Mouse (Mus musculus) limb, embryonic 14.5 days (tissue): ENCODE results near the gene Gpatch4. TPM values are rescaled to one million over a fixed set of nuclear protein-coding genes. Genes with fewer than 3 reads are reported as not detected.
A peak's percentile ranks its signal among the peaks of the same experiment; 100 is the strongest.

Experiments
- ATAC-seq: fragments of 200-750 bp; cut with Nextera tagmentation; 2 replicates; pipeline ENCODE4 v1.8.0; 2017; ENCODE audit warnings: low read depth, moderate number of reproducible peaks, moderate TSS enrichment; ENCODE audit not compliant: low FRiP score
- DNase-seq: peaks from one replicate; pipeline ENCODE4 v3.0.0-alpha.2; 2015; ENCODE audit warnings: low spot score
- H3K27ac ChIP-seq: fragments of 300-500 bp; sonication (generic); replicated peaks from 2 replicates; pipeline ENCODE4 v1.5.1; 2014; ENCODE audit warnings: low read depth, mild to moderate bottlenecking, low read length, moderate library complexity, mixed read lengths
- H3K27me3 ChIP-seq: fragments of 300-500 bp; sonication (generic); 2 replicates; pipeline ENCODE4 v1.6.1; 2014; ENCODE audit warnings: low read length, mixed read lengths; ENCODE audit not compliant: control insufficient read depth, insufficient read depth
- H3K36me3 ChIP-seq: fragments of 300-500 bp; sonication (generic); 2 replicates; pipeline ENCODE4 v1.6.1; 2014; ENCODE audit warnings: mild to moderate bottlenecking, low read length, moderate library complexity, mixed read lengths; ENCODE audit not compliant: control insufficient read depth, insufficient read depth
- H3K4me1 ChIP-seq: fragments of 300-500 bp; sonication (generic); 2 replicates; pipeline ENCODE4 v1.6.1; 2014; ENCODE audit warnings: antibody characterized with exemption, low read length, mixed read lengths; ENCODE audit not compliant: control insufficient read depth, insufficient read depth
- H3K4me2 ChIP-seq: fragments of 300-500 bp; sonication (generic); replicated peaks from 2 replicates; pipeline ENCODE4 v1.6.1; 2014; ENCODE audit warnings: low read depth, mild to moderate bottlenecking, low read length, moderate library complexity; ENCODE audit not compliant: severe bottlenecking
- H3K4me3 ChIP-seq: fragments of 300-500 bp; sonication (generic); replicated peaks from 2 replicates; pipeline ENCODE4 v1.5.1; 2014; ENCODE audit warnings: low read length
- H3K9ac ChIP-seq: fragments of 300-500 bp; sonication (generic); 2 replicates; pipeline ENCODE4 v1.6.1; 2014; ENCODE audit warnings: mild to moderate bottlenecking, low read depth, low read length, moderate library complexity; ENCODE audit not compliant: severe bottlenecking
- H3K9me3 ChIP-seq: fragments of 300-500 bp; sonication (generic); 2 replicates; pipeline ENCODE4 v1.6.1; 2016; ENCODE audit warnings: low read length; ENCODE audit not compliant: control insufficient read depth
- POLR2A ChIP-seq: fragments of 200-500 bp; IDR thresholded peaks from 2 replicates; pipeline ENCODE4 v1.8.0; 2012; ENCODE audit warnings: inconsistent platforms, mild to moderate bottlenecking, moderate library complexity, borderline replicate concordance; ENCODE audit not compliant: insufficient read depth, insufficient read length; ENCODE audit errors: extremely low read depth
- WGBS: fragments of 180-500 bp; shearing (Covaris S2); extraction: QIAGEN DNeasy Blood & Tissue Kit; methylation state at CpG from one replicate; pipeline ENCODE4 v1.1.7; 2014; 5-methylcytosine and 5-hydroxymethylcytosine counted together
- polyA plus RNA-seq, 2 experiments: library from polyadenylated mRNA; depleted of rRNA in 1 of 2; stranded (reverse) in 1 of 2; unstranded in 1 of 2; fragments of >200 nt; fragmentation: Nextera tagmentation in 1 of 2; extraction: Ambion mirVana in 1 of 2; gene quantifications; 2 replicates each; pipeline versions ENCODE4 v1.2.1 to v1.2.3; 2012 to 2014

Gpatch4 gene
- polyA plus RNA-seq, 2 experiments: 16.2 to 30.2 TPM

DNA sequence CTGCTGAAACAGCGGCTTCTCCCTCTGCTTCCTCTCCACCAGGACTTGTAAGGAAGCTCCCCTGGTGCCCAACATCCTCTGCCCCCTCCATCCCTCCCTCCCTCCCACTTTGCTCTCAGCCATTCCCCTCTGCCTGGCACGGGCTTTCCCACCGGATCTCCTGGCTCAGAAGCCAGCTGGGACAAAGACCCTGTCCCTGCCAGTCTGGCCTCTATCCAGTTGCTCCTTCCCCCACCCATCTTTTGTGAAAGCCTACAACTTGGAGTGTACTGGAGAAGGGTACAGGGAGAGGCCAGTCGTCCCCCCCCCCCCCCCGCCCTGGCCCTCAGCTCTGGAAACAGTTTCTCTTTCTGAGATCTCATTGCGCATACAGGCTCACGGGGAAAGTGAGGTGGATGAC lies 44.2 kb upstream of the Gpatch4 start:
- H3K9me3 ChIP-seq: no peaks in the 10 kb centered on the region
- no peak for TF ChIP-seq POLR2A
- no peak overlapping the region for H3K27ac ChIP-seq
- peaks cover 8% of the 10 kb centered on the region; the same call in 1 of the 2 replicates for H3K4me1 ChIP-seq
- 0% methylated on average over 7 of the region's 7 CpGs for WGBS
- no peak for ATAC-seq
- H3K36me3 ChIP-seq: no peaks in the 10 kb centered on the region
- H3K4me3 ChIP-seq: no peak overlapping the region
- no peak overlapping the region for H3K4me2 ChIP-seq
- H3K27me3 ChIP-seq: peaks cover 99% of the 10 kb centered on the region
- DNase-seq: no peak
- no peak overlapping the region for H3K9ac ChIP-seq

DNA sequence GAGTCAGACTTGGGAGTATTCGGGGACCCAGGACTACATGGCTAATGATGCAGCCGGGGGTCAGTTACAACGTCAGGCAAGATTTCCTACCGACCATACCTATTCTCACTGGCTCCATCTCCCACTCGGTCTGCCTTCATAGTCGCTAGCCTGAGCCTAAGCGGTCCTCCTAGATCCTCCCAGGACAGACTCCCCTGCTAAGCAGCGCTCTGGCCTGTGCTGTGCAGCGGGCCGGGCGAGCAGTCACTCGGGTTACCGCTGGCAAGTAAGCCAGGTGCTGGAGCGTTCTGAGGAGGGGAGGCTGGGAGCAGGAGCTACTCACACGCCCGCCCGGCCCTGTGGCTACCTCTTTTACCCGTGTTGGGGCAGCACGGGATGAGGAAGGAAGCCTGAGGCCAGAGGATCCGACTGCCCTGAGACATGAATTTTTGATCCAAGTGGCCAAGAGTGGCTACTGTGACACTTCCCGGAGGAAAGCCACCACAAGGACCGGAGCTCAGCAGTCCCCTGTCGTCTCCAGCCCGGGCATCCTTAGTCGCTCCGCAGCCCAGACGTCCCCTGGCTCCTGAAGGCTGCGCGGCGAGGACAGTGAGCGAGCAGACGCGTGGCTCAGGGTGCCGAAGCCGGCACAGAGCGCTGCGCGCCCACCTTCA lies 43.5 kb upstream of the Gpatch4 start:
- TF ChIP-seq POLR2A: no peak
- no peak for DNase-seq
- Histone ChIP-seq H3K4me2 (peak overlapping the region; percentile 70), H3K4me3 (peak overlapping the region; percentile 43), H3K27me3 (peaks cover 94% of the 10 kb centered on the region), H3K9me3 (no peaks in the 10 kb centered on the region), H3K27ac (no peak overlapping the region), H3K4me1 (peaks cover 8% of the 10 kb centered on the region; the same call in 1 of the 2 replicates), H3K36me3 (no peaks in the 10 kb centered on the region), H3K9ac (0 out of 2 replicates have a peak overlapping the region, but pooled peaks have one; percentile 44)
- WGBS: 1% methylated on average over 38 of the region's 38 CpGs
- ATAC-seq: no peak

DNA sequence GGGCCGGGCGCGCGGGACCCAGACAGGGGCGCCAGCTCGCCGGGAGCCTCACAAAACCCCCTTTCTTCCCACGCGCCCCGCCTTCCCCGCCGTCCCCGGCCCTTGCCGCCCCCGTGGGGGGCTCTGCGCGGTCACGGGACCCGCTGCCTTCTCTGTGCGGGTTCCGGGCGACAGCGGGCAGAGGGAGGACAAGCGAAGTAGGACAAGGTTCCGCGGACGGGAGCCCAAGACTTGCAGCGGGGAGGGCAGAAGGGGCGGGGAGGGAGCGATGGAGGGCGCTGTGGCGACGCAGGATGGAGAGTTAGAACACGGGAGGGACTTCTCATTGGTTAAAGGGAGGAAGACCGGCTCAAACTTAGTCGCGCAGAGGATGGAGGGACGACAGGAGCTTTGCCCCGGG lies 42.7 kb upstream of the Gpatch4 start, which contains the start of gene Bcan:
Gene Bcan, minus strand, starts transcription at position 50 of the 400 bp plus-strand sequence.
- peak within 1 kb of the TSS; percentile 44 for H3K9ac ChIP-seq
- peaks cover 8% of the 10 kb centered on the region; the same call in 1 of the 2 replicates for H3K4me1 ChIP-seq
- no peak for ATAC-seq
- H3K4me3 ChIP-seq: peak within 1 kb of the TSS; percentile 43
- no peaks in the 10 kb centered on the region for H3K36me3 ChIP-seq
- H3K9me3 ChIP-seq: no peaks in the 10 kb centered on the region
- peaks cover 86% of the 10 kb centered on the region for H3K27me3 ChIP-seq
- no peak for TF ChIP-seq POLR2A
- no peak for DNase-seq
- WGBS: under 1% methylated on average over 28 of the region's 39 CpGs
- peak within 1 kb of the TSS; percentile 70 for H3K4me2 ChIP-seq
- H3K27ac ChIP-seq: no peak within 1 kb of the TSS

DNA sequence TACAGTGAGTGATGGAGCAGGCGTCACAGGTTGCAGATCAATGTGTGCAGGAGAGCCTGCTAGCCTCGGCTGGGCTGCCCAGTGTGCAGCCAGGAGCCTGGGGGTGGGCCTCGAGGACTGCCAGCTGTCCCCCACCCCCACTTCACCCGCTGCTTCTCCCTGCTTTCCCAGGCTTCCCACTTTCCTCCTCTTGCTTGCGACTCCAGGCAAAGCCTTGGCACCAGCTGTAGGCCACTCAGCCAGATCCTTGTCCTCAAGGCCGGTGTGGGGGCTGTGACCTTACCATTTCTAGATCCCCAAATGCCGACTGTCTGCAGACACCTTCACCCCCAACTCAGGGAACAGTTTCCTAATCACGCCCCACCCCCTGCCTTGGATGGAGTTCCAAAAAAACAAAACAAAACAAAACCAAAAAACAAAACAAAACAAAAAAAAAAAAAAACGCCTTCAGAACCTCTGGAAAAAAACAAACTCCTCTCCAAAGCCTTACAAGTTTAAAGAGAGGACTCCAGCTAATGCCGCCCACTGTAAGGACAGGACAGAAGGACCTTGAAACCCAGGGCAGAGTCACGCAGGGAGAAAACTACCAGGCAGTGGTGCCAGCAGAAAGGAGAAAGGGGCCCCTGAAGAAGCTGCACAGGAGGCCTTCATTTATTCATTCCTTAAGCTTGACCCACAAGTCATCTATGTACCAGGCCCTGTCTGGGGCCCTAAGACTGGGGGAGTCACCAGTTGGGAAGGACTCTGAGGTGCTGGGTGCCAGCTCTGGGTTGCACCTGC lies 41.9 kb upstream of the Gpatch4 start:
- Histone ChIP-seq H3K4me3 (peak overlapping the region; percentile 43), H3K4me2 (no peak overlapping the region; the same call in 1 of the 2 replicates), H3K36me3 (no peaks in the 10 kb centered on the region), H3K4me1 (peaks cover 8% of the 10 kb centered on the region; the same call in 1 of the 2 replicates), H3K27ac (no peak overlapping the region), H3K27me3 (peaks cover 81% of the 10 kb centered on the region), H3K9ac (no peak overlapping the region), H3K9me3 (no peaks in the 10 kb centered on the region)
- no peak for TF ChIP-seq POLR2A
- DNase-seq (no peak), ATAC-seq (no peak)
- 14% methylated on average over 11 of the region's 11 CpGs for WGBS

DNA sequence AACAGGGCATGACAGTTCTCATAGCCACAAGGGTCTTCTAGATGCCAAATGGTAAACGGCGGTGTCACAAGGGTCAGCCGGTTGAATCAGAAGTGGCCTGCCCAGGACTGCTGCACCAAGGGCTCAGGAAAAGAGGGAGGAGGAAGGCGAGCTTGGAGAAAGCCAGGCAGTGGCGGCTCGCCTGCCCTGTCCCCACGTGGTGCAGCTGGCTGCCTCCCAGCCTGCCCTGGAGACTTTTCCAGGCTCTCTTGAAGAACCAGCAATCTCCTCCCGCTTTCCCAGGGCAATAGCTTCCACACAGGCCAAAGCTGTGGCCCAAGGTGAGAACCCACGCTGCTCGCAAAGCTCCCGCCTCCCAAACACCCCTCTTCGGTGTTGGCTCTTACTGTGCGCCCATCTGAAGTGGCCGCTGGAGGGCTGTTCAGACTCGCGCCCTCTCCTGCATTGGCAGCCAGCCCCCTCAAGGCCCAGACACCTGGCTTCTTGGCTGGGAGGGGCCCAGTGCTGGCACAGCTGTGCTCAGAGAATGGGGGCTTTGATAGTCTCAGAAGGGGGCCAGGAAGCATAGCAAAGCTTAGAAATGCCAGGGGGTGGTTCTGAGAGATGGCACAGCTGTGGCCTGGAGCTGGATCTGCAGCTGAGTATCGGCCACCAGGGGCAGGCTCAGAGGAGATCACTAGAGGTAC lies 40.5 kb upstream of the Gpatch4 start:
- Histone ChIP-seq H3K9me3 (no peaks in the 10 kb centered on the region), H3K4me3 (no peak overlapping the region), H3K9ac (no peak overlapping the region), H3K36me3 (no peaks in the 10 kb centered on the region), H3K4me1 (peaks cover 8% of the 10 kb centered on the region; the same call in 1 of the 2 replicates), H3K27me3 (peaks cover 67% of the 10 kb centered on the region), H3K27ac (no peak overlapping the region), H3K4me2 (no peak overlapping the region; the same call in 1 of the 2 replicates)
- ATAC-seq: no peak; the same call in 1 of the 2 replicates
- 4% methylated on average over 17 of the region's 17 CpGs for WGBS
- TF ChIP-seq POLR2A: no peak
- DNase-seq: no peak
